ENCODE assay signal across 8 mouse cellular contexts in the genomic region with DNA sequence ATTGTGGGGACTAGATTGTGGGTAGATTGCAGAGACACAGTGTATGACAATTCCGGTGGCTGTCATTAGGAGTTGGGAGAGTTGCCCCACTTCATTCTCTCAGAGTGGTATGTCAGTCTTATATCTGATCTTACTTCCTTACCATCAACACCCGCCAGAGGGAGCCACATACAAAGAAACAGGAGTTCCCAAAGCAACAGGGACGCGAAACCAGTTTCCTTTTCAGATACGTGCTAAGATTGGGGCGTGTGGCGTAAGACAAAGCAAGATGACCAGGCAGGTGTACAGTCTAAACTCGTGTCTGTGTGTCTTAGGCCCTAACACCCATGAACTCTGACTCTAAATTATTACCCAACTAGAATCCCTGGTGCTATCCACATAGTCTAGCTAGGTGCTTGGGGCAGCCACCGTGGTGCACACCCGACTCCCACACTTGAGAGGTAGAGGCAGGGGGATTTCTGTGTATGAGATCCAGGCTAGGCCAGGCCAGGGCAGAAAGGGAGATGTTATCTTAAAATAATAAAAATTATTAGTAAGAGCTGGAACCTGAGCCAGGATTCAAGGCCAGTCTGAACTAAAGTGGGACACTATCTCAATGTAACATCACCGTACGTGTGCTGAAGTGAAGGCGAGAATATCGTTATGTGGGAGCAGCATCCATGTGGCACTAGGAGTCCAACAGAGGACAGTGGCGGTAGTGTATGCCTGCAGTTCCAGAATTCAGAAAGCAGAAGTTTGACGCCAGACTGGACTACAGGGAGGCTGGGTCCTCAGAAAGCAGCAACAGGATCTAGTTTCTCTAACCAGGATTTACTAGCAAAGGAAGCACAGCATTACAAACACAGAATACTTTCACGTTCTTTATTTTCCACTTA. TPM values are rescaled to one million over a fixed set of nuclear protein-coding genes. Genes with fewer than 3 reads are reported as not detected.
DNase-seq lines count a peak whose midpoint lies in the region; ATAC-seq and TF ChIP-seq lines count a peak whose summit lies in the region.

No protein-coding gene starts in this region.

- H3K4me2 ChIP-seq in embryonic facial prominence, embryonic 14.5 days (ENCODE audit: low read depth, low read length): peak overlapping the region; percentile 16
- peak overlapping the region; percentile 15; the same call in 1 of the 2 replicates for H3K4me2 ChIP-seq in limb, embryonic 12.5 days
- peak overlapping the region; percentile 9; the same call in 1 of the 2 replicates for H3K4me2 ChIP-seq in midbrain, embryonic 15.5 days

- peak overlapping the region; percentile 84 for H3K27ac ChIP-seq in embryonic facial prominence, embryonic 14.5 days (replicated peaks; ENCODE audit: low read depth, low read length)
- H3K27ac ChIP-seq in heart, adult 2 months: peak overlapping the region; percentile 7; the same call in 1 of the 2 replicates
- H3K27ac ChIP-seq in kidney, adult 2 months (ENCODE audit: insufficient read depth, low read depth, low read length): no peak overlapping the region
- H3K27ac ChIP-seq in limb, embryonic 12.5 days: peak overlapping the region; percentile 80
- H3K27ac ChIP-seq in midbrain, embryonic 15.5 days: peak overlapping the region; percentile 85

- TF ChIP-seq EP300 in heart, adult 2 months (IDR thresholded peaks at IDR 0.05; ENCODE audit: insufficient read depth, low read depth, low read length): peak; percentile 77

- H3K27me3 ChIP-seq in embryonic facial prominence, embryonic 14.5 days (replicated peaks; ENCODE audit: control insufficient read depth, insufficient read depth, low read length): no peaks in the 10 kb centered on the region
- no peaks in the 10 kb centered on the region for H3K27me3 ChIP-seq in heart, adult 2 months (ENCODE audit: control insufficient read depth, insufficient read depth, low read length)
- no peaks in the 10 kb centered on the region for H3K27me3 ChIP-seq in kidney, adult 2 months (replicated peaks; ENCODE audit: control insufficient read depth, insufficient read depth, low read length)
- no peaks in the 10 kb centered on the region for H3K27me3 ChIP-seq in limb, embryonic 12.5 days
- H3K27me3 ChIP-seq in midbrain, embryonic 15.5 days (replicated peaks): no peaks in the 10 kb centered on the region

- H3K79me2 ChIP-seq in heart, adult 2 months (replicated peaks; ENCODE audit: control insufficient read depth, insufficient read depth, low read length): no peaks in the 10 kb centered on the region

- DNase-seq in 416B (ENCODE audit: low read depth): peak; percentile 93
- peak; percentile 56 to 83 for DNase-seq in adrenal gland, postnatal 4 days (ENCODE audit: low spot score in 2 of 2)
- DNase-seq in embryonic facial prominence, embryonic 14.5 days (ENCODE audit: low spot score): peak; percentile 94
- peak; percentile 78 to 79 for DNase-seq in heart, adult 2 months
- peak; percentile 91 for DNase-seq in kidney, adult 2 months
- DNase-seq in spleen, adult 18-20 months: peak; percentile 47 to 86

- TF ChIP-seq CTCF in heart, adult 2 months (IDR thresholded peaks at IDR 0.05): peak; percentile 93
- peak; percentile 77 for TF ChIP-seq CTCF in kidney, adult 2 months (conservative IDR thresholded peaks at IDR 0.05; ENCODE audit: insufficient read depth, insufficient read length, low read depth, low read length)

- WGBS in embryonic facial prominence, embryonic 14.5 days: 46% methylated on average over 17 of the region's 17 CpGs
- 30% methylated on average over 17 of the region's 17 CpGs for WGBS in heart, adult 2 months
- 34% methylated on average over 17 of the region's 17 CpGs for WGBS in kidney, adult 2 months
- WGBS in limb, embryonic 12.5 days: 60% methylated on average over 17 of the region's 17 CpGs
- 41% methylated on average over 17 of the region's 17 CpGs for WGBS in midbrain, embryonic 15.5 days

- peak; percentile 7; the same call in 1 of the 2 replicates for ATAC-seq in embryonic facial prominence, embryonic 14.5 days (ENCODE audit: low read depth)
- no peak for ATAC-seq in limb, embryonic 12.5 days (ENCODE audit: insufficient number of reproducible peaks, insufficient read depth, low FRiP score, low TSS enrichment, low read depth)
- ATAC-seq in midbrain, embryonic 15.5 days (replicated peaks): peak; percentile 53

- no peaks in the 10 kb centered on the region for H3K9me3 ChIP-seq in embryonic facial prominence, embryonic 14.5 days (ENCODE audit: control insufficient read depth, low read length)
- H3K9me3 ChIP-seq in limb, embryonic 12.5 days: no peaks in the 10 kb centered on the region
- no peaks in the 10 kb centered on the region for H3K9me3 ChIP-seq in midbrain, embryonic 15.5 days

- no peak for TF ChIP-seq POLR2A in heart, adult 2 months (IDR thresholded peaks at IDR 0.05; ENCODE audit: insufficient read depth, low read depth, low read length)
- TF ChIP-seq POLR2A in kidney, adult 2 months (IDR thresholded peaks at IDR 0.05; ENCODE audit: low read depth, low read length): no peak

- H3K9ac ChIP-seq in embryonic facial prominence, embryonic 14.5 days (ENCODE audit: low read depth, low read length): peak overlapping the region; percentile 17; the same call in 1 of the 2 replicates
- 0 out of 2 replicates have a peak overlapping the region, but pooled peaks have one; percentile 1 for H3K9ac ChIP-seq in heart, adult 2 months (ENCODE audit: low read depth, low read length)
- H3K9ac ChIP-seq in limb, embryonic 12.5 days (replicated peaks): no peak overlapping the region
- peak overlapping the region; percentile 9 for H3K9ac ChIP-seq in midbrain, embryonic 15.5 days

- intact Hi-C loops in heart, adult 2 months (cut with DNase I): loop anchor here (1.0 to 5.0 kb wide), 4 partner anchors 83 to 386 kb away; no protein-coding TSS in a partner anchor

- no peak overlapping the region for H3K4me3 ChIP-seq in embryonic facial prominence, embryonic 14.5 days (ENCODE audit: low read depth, low read length)
- H3K4me3 ChIP-seq in heart, adult 2 months: no peak overlapping the region
- H3K4me3 ChIP-seq in kidney, adult 2 months (ENCODE audit: insufficient read depth, low read depth, low read length): peak overlapping the region; percentile 38; the same call in 1 of the 2 replicates
- H3K4me3 ChIP-seq in limb, embryonic 12.5 days (replicated peaks): no peak overlapping the region
- H3K4me3 ChIP-seq in midbrain, embryonic 15.5 days: no peak overlapping the region

- peaks cover 49% of the 10 kb centered on the region for H3K36me3 ChIP-seq in embryonic facial prominence, embryonic 14.5 days (ENCODE audit: control insufficient read depth, insufficient read depth, low read length)
- no peaks in the 10 kb centered on the region for H3K36me3 ChIP-seq in heart, adult 2 months (ENCODE audit: control insufficient read depth, insufficient read depth, low read length)
- H3K36me3 ChIP-seq in kidney, adult 2 months (ENCODE audit: control insufficient read depth, insufficient read depth, low read length): no peaks in the 10 kb centered on the region; the same call in 1 of the 2 replicates
- H3K36me3 ChIP-seq in limb, embryonic 12.5 days: peaks cover 52% of the 10 kb centered on the region
- peaks cover 9% of the 10 kb centered on the region; the same call in 1 of the 2 replicates for H3K36me3 ChIP-seq in midbrain, embryonic 15.5 days (replicated peaks)

- peaks cover 4% of the 10 kb centered on the region; the same call in 1 of the 2 replicates for H3K4me1 ChIP-seq in embryonic facial prominence, embryonic 14.5 days (ENCODE audit: control insufficient read depth, insufficient read depth, low read length)
- peaks cover 4% of the 10 kb centered on the region for H3K4me1 ChIP-seq in heart, adult 2 months (ENCODE audit: control insufficient read depth, insufficient read depth, low read length)
- no peaks in the 10 kb centered on the region for H3K4me1 ChIP-seq in kidney, adult 2 months (ENCODE audit: control insufficient read depth, insufficient read depth, low read length)
- H3K4me1 ChIP-seq in limb, embryonic 12.5 days (replicated peaks): peaks cover 34% of the 10 kb centered on the region
- peaks cover 41% of the 10 kb centered on the region for H3K4me1 ChIP-seq in midbrain, embryonic 15.5 days

RNA-seq across cellular contexts. Expression of a gene that starts 5.1 kb away (rescaled TPM):
- 10 to 100 TPM; 15.9 to 19.4 TPM for total RNA-seq in adrenal gland, postnatal 4 days (2021)
- 22.1 and 25.0 TPM in 2 replicates for polyA plus RNA-seq in embryonic facial prominence, embryonic 14.5 days (2014; fragmentation: Nextera tagmentation; extraction: Ambion mirVana)
- 1 to 10 TPM; 4.8 to 5.0 TPM for total RNA-seq in heart, adult 2 months (2021)
- polyA plus RNA-seq in heart, adult 2 months (2012; rRNA removed): 13.4 and 14.4 TPM in 2 replicates
- 28.5 and 34.0 TPM in 2 replicates for polyA plus RNA-seq in kidney, adult 2 months (2012; rRNA removed)
- 15.4 and 16.8 TPM in 2 replicates for polyA plus RNA-seq in limb, embryonic 12.5 days (2016; fragmentation: Nextera tagmentation; extraction: Ambion mirVana)
- polyA plus RNA-seq in midbrain, embryonic 15.5 days (2015; fragmentation: Nextera tagmentation; extraction: Ambion mirVana): 18.1 and 20.9 TPM in 2 replicates

RNA-seq across cellular contexts. Expression of a gene that starts 29.2 kb away (rescaled TPM):
- 10 to 100 TPM; 79.1 TPM for total RNA-seq in adrenal gland, postnatal 4 days (2021)
- polyA plus RNA-seq in embryonic facial prominence, embryonic 14.5 days (2014; fragmentation: Nextera tagmentation; extraction: Ambion mirVana): 14.1 and 14.8 TPM in 2 replicates
- total RNA-seq in heart, adult 2 months (2021): 10 to 100 TPM; 69.6 to 79.2 TPM
- 28.2 and 57.9 TPM in 2 replicates for polyA plus RNA-seq in heart, adult 2 months (2012; rRNA removed)
- 35.0 and 39.0 TPM in 2 replicates for polyA plus RNA-seq in kidney, adult 2 months (2012; rRNA removed)
- polyA plus RNA-seq in limb, embryonic 12.5 days (2016; fragmentation: Nextera tagmentation; extraction: Ambion mirVana): 13.9 and 18.0 TPM in 2 replicates
- polyA plus RNA-seq in midbrain, embryonic 15.5 days (2015; fragmentation: Nextera tagmentation; extraction: Ambion mirVana): 18.9 and 19.5 TPM in 2 replicates

RNA-seq across cellular contexts. Expression of a gene that starts 40.4 kb away (rescaled TPM):
- 100 to 1,000 TPM; 122 to 138 TPM for total RNA-seq in adrenal gland, postnatal 4 days (2021)
- 94.2 and 104 TPM in 2 replicates for polyA plus RNA-seq in embryonic facial prominence, embryonic 14.5 days (2014; fragmentation: Nextera tagmentation; extraction: Ambion mirVana)
- 10 to 100 TPM; 38.1 to 41.7 TPM for total RNA-seq in heart, adult 2 months (2021)
- polyA plus RNA-seq in heart, adult 2 months (2012; rRNA removed): 11.4 and 11.7 TPM in 2 replicates
- polyA plus RNA-seq in kidney, adult 2 months (2012; rRNA removed): 16.0 TPM in 2 replicates
- 204 TPM in 2 replicates for polyA plus RNA-seq in limb, embryonic 12.5 days (2016; fragmentation: Nextera tagmentation; extraction: Ambion mirVana)
- polyA plus RNA-seq in midbrain, embryonic 15.5 days (2015; fragmentation: Nextera tagmentation; extraction: Ambion mirVana): 137 and 138 TPM in 2 replicates
